Mouse (Mus musculus): ENCODE data around the gene Coa3.

GRCm38 (mm10) chr11:101259261-101259712 lies 19.6 kb downstream of the Coa3 start:
- no peak for TF ChIP-seq CTCF (IDR thresholded peaks at IDR 0.05; ENCODE audit: borderline replicate concordance, control insufficient read depth, extremely low read depth, insufficient read depth, low read length, poor library complexity)
- TF ChIP-seq POLR2A (IDR thresholded peaks at IDR 0.05; ENCODE audit: control insufficient read depth, extremely low read depth, insufficient read depth, low read length, poor library complexity), result no peak

Data from thymus, adult 2 months (tissue).